Mouse (Mus musculus) heart, embryonic 16.5 days (tissue): ENCODE data around the gene Mdk. TPM values are rescaled to one million over a fixed set of nuclear protein-coding genes. Genes with fewer than 3 reads are reported as not detected.

ENCODE experiments used
- ATAC-seq: fragments of 200-750 bp; cut with Nextera tagmentation; replicated peaks from 2 replicates; pipeline ENCODE4 v1.8.0; 2017; ENCODE audit warnings: moderate number of reproducible peaks; ENCODE audit not compliant: insufficient read depth, low FRiP score; ENCODE audit errors: extremely low read depth
- H3K27ac ChIP-seq: fragments of 300-500 bp; sonication (generic); 2 replicates; pipeline ENCODE4 v1.5.1; 2014; ENCODE audit warnings: mild to moderate bottlenecking, low read length, control low read depth, moderate library complexity
- H3K27me3 ChIP-seq: fragments of 300-500 bp; sonication (generic); 2 replicates; pipeline ENCODE4 v1.6.1; 2014; ENCODE audit warnings: low read length, mixed read lengths; ENCODE audit not compliant: control insufficient read depth, insufficient read depth
- H3K36me3 ChIP-seq: fragments of 300-500 bp; sonication (generic); 2 replicates; pipeline ENCODE4 v1.6.1; 2014; ENCODE audit not compliant: control insufficient read depth, insufficient read depth
- H3K4me1 ChIP-seq: fragments of 300-500 bp; sonication (generic); 2 replicates; pipeline ENCODE4 v1.6.1; 2014; ENCODE audit warnings: low read length, mixed read lengths; ENCODE audit not compliant: control insufficient read depth, insufficient read depth
- H3K4me2 ChIP-seq: fragments of 300-500 bp; sonication (generic); 2 replicates; pipeline ENCODE4 v1.6.1; 2014; ENCODE audit warnings: low read depth, mild to moderate bottlenecking, control low read depth, low read length
- H3K4me3 ChIP-seq: fragments of 300-500 bp; sonication (generic); 2 replicates; pipeline ENCODE4 v1.5.1; 2014; ENCODE audit warnings: mild to moderate bottlenecking, control low read depth, low read length
- H3K9ac ChIP-seq: fragments of 300-500 bp; sonication (generic); 2 replicates; pipeline ENCODE4 v1.6.1; 2014; ENCODE audit warnings: low read length, control low read depth
- H3K9me3 ChIP-seq: fragments of 300-500 bp; sonication (generic); replicated peaks from 2 replicates; pipeline ENCODE4 v1.6.1; 2016; ENCODE audit warnings: low read length; ENCODE audit not compliant: control insufficient read depth
- WGBS: fragments of 180-500 bp; shearing (Covaris S2); extraction: QIAGEN DNeasy Blood & Tissue Kit; methylation state at CpG from one replicate; pipeline ENCODE4 v1.1.7; 2014; 5-methylcytosine and 5-hydroxymethylcytosine counted together
- polyA plus RNA-seq: library from polyadenylated mRNA; unstranded; fragments of >200 nt; fragmentation: Nextera tagmentation; extraction: Ambion mirVana; gene quantifications from 2 replicates; pipeline ENCODE4 v1.2.1, GENCODE M21; 2015

Mdk gene
- polyA plus RNA-seq, 1 experiment from 2014 or later, result 211 TPM

GRCm38 (mm10) chr2:91942356-91942755, 10.3 kb upstream of the Mdk start:
- Histone ChIP-seq H3K36me3 (peaks cover 42% of the 10 kb centered on the region), H3K27me3 (no peaks in the 10 kb centered on the region), H3K4me2 (no peak overlapping the region), H3K9me3 (no peaks in the 10 kb centered on the region), H3K27ac (no peak overlapping the region), H3K4me1 (peaks cover 25% of the 10 kb centered on the region), H3K4me3 (no peak overlapping the region), H3K9ac (no peak overlapping the region)
- WGBS, result 59% methylated on average over 6 of the region's 6 CpGs
- ATAC-seq, result no peak

- Histone ChIP-seq H3K27me3 (no peaks in the 10 kb centered on the region), H3K9ac (no peak overlapping the region), H3K27ac (no peak overlapping the region), H3K4me2 (no peak overlapping the region), H3K36me3 (peaks cover 62% of the 10 kb centered on the region), H3K9me3 (no peaks in the 10 kb centered on the region), H3K4me3 (no peak overlapping the region), H3K4me1 (peaks cover 2% of the 10 kb centered on the region)
- 83% methylated on average over 15 of the region's 15 CpGs for WGBS
- ATAC-seq, result no peak
Measured at GRCm38 (mm10) chr2:91939303-91939935, 7.3 kb upstream of the Mdk start.

GRCm38 (mm10) chr2:91936154-91936553, 4.1 kb upstream of the Mdk start:
- no peak for ATAC-seq

GRCm38 (mm10) chr2:91934826-91935525, 2.9 kb upstream of the Mdk start:
- H3K36me3 ChIP-seq, result peaks cover 55% of the 10 kb centered on the region
- no peaks in the 10 kb centered on the region for H3K27me3 ChIP-seq
- peaks cover 23% of the 10 kb centered on the region for H3K4me1 ChIP-seq
- no peak overlapping the region for H3K9ac ChIP-seq
- H3K4me2 ChIP-seq, result no peak overlapping the region
- WGBS, result 81% methylated on average over 9 of the region's 9 CpGs
- H3K4me3 ChIP-seq, result no peak overlapping the region
- no peak overlapping the region for H3K27ac ChIP-seq
- no peak for ATAC-seq
- H3K9me3 ChIP-seq, result no peaks in the 10 kb centered on the region

More at GRCm38 (mm10) chr2:91936154-91936553, 4.1 kb upstream of the Mdk start:
- Histone ChIP-seq H3K27ac (no peak overlapping the region), H3K9me3 (no peaks in the 10 kb centered on the region), H3K4me1 (peaks cover 14% of the 10 kb centered on the region), H3K36me3 (peaks cover 63% of the 10 kb centered on the region), H3K4me2 (no peak overlapping the region), H3K4me3 (no peak overlapping the region), H3K9ac (no peak overlapping the region), H3K27me3 (no peaks in the 10 kb centered on the region)
- WGBS, result 90% methylated on average over 7 of the region's 7 CpGs

GRCm38 (mm10) chr2:91934016-91934415, 1.9 kb upstream of the Mdk start:
- no peak overlapping the region for H3K9ac ChIP-seq
- no peaks in the 10 kb centered on the region for H3K27me3 ChIP-seq
- H3K4me3 ChIP-seq, result no peak overlapping the region
- H3K9me3 ChIP-seq, result no peaks in the 10 kb centered on the region
- H3K27ac ChIP-seq, result no peak overlapping the region
- 40% methylated on average over 8 of the region's 8 CpGs for WGBS
- H3K4me2 ChIP-seq, result no peak overlapping the region
- peaks cover 45% of the 10 kb centered on the region for H3K36me3 ChIP-seq
- H3K4me1 ChIP-seq, result peaks cover 25% of the 10 kb centered on the region
- ATAC-seq, result no peak

- Histone ChIP-seq H3K36me3 (peaks cover 40% of the 10 kb centered on the region), H3K9me3 (no peaks in the 10 kb centered on the region), H3K4me2 (no peak overlapping the region), H3K9ac (no peak overlapping the region), H3K27ac (no peak overlapping the region), H3K4me1 (peaks cover 25% of the 10 kb centered on the region), H3K27me3 (no peaks in the 10 kb centered on the region), H3K4me3 (no peak overlapping the region)
- 58% methylated on average over 9 of the region's 9 CpGs for WGBS
- no peak for ATAC-seq
Measured at GRCm38 (mm10) chr2:91933471-91933870, 1.4 kb upstream of the Mdk start.

- 18% methylated on average over 6 of the region's 6 CpGs for WGBS
- Histone ChIP-seq H3K4me3 (no peak overlapping the region), H3K4me2 (peak overlapping the region; percentile 80), H3K4me1 (peaks cover 25% of the 10 kb centered on the region), H3K9ac (0 out of 2 replicates have a peak overlapping the region, but pooled peaks have one; percentile 24), H3K27me3 (no peaks in the 10 kb centered on the region), H3K36me3 (peaks cover 34% of the 10 kb centered on the region), H3K9me3 (no peaks in the 10 kb centered on the region), H3K27ac (no peak overlapping the region)
- no peak for ATAC-seq
Measured at GRCm38 (mm10) chr2:91932737-91933350, 747 bp upstream of the Mdk start.

GRCm38 (mm10) chr2:91931328-91932159, 553 bp downstream of the Mdk start:
- Histone ChIP-seq H3K27ac (peak overlapping the region; percentile 65), H3K4me2 (peak overlapping the region; percentile 80), H3K4me1 (peaks cover 25% of the 10 kb centered on the region), H3K36me3 (peaks cover 21% of the 10 kb centered on the region), H3K4me3 (peak overlapping the region; percentile 53), H3K9me3 (no peaks in the 10 kb centered on the region), H3K27me3 (no peaks in the 10 kb centered on the region), H3K9ac (peak overlapping the region; percentile 70)
- peak; percentile 47 for ATAC-seq
- WGBS, result 3% methylated on average over 47 of the region's 50 CpGs
